Mouse (Mus musculus): ENCODE results near the gene Olfr282. TPM values are rescaled to one million over a fixed set of nuclear protein-coding genes. Genes with fewer than 3 reads are reported as not detected.

Gene Olfr282
- polyA plus RNA-seq, 1 experiment from 2014 or later, result not detected

DNA sequence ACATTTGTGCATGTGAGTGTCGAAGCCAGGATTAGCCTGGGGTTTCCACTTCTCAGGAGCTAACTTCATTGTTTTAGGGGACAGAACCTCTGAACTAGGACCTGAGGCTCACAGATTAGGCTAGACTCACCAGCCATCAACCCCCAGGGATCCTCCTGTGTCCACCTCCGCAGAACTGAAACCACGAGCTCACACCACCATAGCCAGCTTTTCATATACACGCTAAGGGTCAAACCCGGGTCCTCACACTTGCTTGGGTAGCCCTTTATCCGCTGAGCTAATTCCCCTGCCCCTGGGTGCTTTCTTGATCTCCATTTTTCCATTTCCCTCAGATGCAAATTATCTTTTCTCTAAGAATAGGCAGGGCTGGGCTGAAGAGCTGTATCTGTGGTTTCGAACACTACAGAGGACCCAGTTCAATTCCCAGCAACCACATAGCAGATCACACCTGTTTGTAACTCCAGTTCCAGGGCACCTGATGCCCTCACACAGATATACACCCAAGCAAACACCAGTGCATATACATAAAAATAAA, 48.6 kb downstream of the Olfr282 start:
- H3K27me3 ChIP-seq, result no peaks in the 10 kb centered on the region
- H3K4me3 ChIP-seq (replicated peaks), result no peak overlapping the region
- no peak for ATAC-seq (ENCODE audit: low FRiP score)
- no peak overlapping the region for H3K9ac ChIP-seq
- H3K9me3 ChIP-seq, result no peaks in the 10 kb centered on the region
- no peaks in the 10 kb centered on the region for H3K36me3 ChIP-seq (replicated peaks)
- no peaks in the 10 kb centered on the region for H3K4me1 ChIP-seq
- WGBS, result 68% methylated on average over 7 of the region's 7 CpGs
- H3K27ac ChIP-seq, result no peak overlapping the region
- H3K4me2 ChIP-seq, result no peak overlapping the region

DNA sequence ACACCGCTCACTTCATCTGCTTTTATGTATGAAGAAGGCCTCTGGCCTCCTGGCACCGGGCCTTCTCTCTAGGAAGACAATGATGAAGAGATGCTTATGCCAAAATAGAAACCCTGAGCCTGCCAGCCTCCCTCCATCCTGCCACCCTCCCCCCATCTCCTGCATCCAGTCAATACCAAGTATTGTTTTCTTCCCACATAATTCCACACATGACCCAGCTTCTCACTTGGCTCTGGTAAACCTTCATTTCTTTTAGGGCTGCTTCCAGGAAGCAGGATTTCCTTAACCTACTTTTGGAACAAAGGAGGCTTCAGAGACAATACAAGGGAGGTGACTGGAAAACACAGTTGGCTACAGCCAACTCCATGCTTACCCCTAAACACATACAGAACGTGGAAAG, 51.7 kb downstream of the Olfr282 start, which contains the start of gene Lalba:
TSS of gene Lalba (minus strand) at position 21 of the 400 bp plus-strand sequence.
- no peak within 1 kb of the TSS for H3K27ac ChIP-seq
- H3K4me2 ChIP-seq, result no peak within 1 kb of the TSS
- H3K27me3 ChIP-seq, result no peaks in the 10 kb centered on the region
- H3K9me3 ChIP-seq, result no peaks in the 10 kb centered on the region
- WGBS, result 67% methylated on average over 3 of the region's 3 CpGs
- no peak within 1 kb of the TSS for H3K9ac ChIP-seq
- H3K4me3 ChIP-seq (replicated peaks), result no peak within 1 kb of the TSS
- no peaks in the 10 kb centered on the region for H3K4me1 ChIP-seq
- ATAC-seq (ENCODE audit: low FRiP score), result no peak
- no peaks in the 10 kb centered on the region for H3K36me3 ChIP-seq (replicated peaks)

DNA sequence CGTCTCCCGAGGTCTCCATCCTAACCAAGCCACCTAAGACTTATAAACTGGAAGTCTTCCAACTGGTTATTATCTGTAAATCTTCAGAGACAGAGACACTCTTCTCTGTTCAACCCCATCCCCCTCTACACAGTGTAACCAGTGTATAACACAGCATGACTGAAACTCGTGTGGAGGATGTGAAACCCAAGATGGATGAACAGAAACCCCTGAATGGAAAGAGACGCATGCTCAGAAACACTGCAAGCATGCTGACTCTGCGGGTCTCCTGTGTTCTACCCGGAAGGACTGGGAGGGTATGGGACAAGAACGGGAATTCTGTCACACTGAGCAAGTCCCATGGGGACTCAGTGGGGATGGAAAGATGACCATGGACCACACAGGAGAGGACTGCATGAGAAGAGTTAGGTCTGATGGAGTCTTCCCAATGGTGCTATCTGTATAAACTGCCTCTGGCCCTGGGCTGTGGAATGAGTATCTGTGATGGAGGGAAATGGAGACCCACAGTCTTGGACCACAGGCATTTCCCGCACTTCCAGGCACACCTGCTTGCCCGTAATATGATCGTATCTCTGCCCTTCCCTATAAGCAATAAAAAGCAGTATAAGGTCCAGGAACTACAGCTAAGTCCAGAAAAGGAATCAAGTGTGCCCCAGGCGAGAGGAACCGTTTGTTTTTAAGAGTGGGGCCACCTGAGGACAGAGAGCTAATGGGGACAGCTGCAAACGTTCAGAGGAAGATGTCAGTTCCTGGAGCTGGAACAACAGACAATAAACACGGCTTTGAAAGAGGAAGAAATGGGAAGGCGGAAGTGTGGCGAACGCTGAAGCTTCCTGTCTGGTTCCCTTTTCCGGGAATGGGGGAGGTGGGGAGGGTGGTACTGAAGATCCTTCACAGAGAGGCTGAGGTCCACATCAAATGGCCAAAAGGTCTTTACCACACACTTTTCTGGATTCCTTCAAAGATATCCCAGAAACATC, 53.2 kb downstream of the Olfr282 start:
- H3K9ac ChIP-seq, result no peak overlapping the region
- no peaks in the 10 kb centered on the region for H3K36me3 ChIP-seq (replicated peaks)
- 84% methylated on average over 18 of the region's 18 CpGs for WGBS
- no peak overlapping the region for H3K4me3 ChIP-seq (replicated peaks)
- H3K4me1 ChIP-seq, result no peaks in the 10 kb centered on the region
- no peaks in the 10 kb centered on the region for H3K27me3 ChIP-seq
- no peaks in the 10 kb centered on the region for H3K9me3 ChIP-seq
- ATAC-seq (ENCODE audit: low FRiP score), result no peak
- no peak overlapping the region for H3K4me2 ChIP-seq
- no peak overlapping the region for H3K27ac ChIP-seq

DNA sequence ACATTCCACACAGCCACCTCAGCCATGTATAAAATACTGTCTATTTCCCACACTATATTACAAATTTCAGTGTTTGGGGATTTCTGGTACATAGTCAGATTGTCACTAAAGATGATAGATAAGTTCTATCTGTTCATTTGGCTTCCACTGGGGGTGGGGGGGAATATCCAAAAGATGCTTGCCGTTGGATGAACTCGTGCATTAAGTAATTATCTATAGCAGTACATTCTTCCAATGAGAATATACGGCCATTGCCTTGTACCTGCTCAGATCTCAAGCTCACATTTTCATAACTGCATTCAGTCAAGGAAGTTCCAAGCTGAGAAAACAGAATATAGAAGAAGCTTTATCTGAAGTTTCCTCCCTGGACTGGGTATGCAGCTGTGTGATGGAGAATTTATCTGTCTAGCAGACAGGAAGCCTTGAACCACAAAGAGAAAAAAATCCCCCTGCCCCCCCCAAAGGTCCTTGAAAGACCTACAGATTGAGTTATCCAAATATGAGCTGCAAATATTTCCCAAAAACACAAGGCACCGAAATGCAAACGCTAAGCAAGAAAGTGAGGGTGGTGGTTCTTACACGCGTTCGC, 55.5 kb downstream of the Olfr282 start:
- no peak overlapping the region for H3K4me2 ChIP-seq
- no peaks in the 10 kb centered on the region for H3K9me3 ChIP-seq
- no peak overlapping the region for H3K4me3 ChIP-seq (replicated peaks)
- no peak for ATAC-seq (ENCODE audit: low FRiP score)
- H3K9ac ChIP-seq, result no peak overlapping the region
- no peaks in the 10 kb centered on the region for H3K36me3 ChIP-seq (replicated peaks)
- no peak overlapping the region for H3K27ac ChIP-seq
- H3K27me3 ChIP-seq, result no peaks in the 10 kb centered on the region
- WGBS, result 95% methylated on average over 8 of the region's 8 CpGs
- no peaks in the 10 kb centered on the region for H3K4me1 ChIP-seq

Other genes with a start within 250 kb of the Olfr282 start
- gene Olfr288, start 235.7 kb upstream of the Olfr282 start, polyA plus RNA-seq (2016; fragmentation: Nextera tagmentation; extraction: Ambion mirVana), result not detected in 2 replicates
- not detected in 2 replicates for gene Gm44579, start 210.2 kb upstream of the Olfr282 start, polyA plus RNA-seq (2016; fragmentation: Nextera tagmentation; extraction: Ambion mirVana)
- not detected in 2 replicates for gene Olfr287, start 210.2 kb upstream of the Olfr282 start, polyA plus RNA-seq (2016; fragmentation: Nextera tagmentation; extraction: Ambion mirVana)
- not detected in 2 replicates for gene Olfr286, start 196.8 kb upstream of the Olfr282 start, polyA plus RNA-seq (2016; fragmentation: Nextera tagmentation; extraction: Ambion mirVana)
- not detected in 2 replicates for gene H1fnt, start 173.9 kb upstream of the Olfr282 start, polyA plus RNA-seq (2016; fragmentation: Nextera tagmentation; extraction: Ambion mirVana)
- 2.4 and 2.8 TPM in 2 replicates for gene Zfp641, start 135.1 kb upstream of the Olfr282 start, polyA plus RNA-seq (2016; fragmentation: Nextera tagmentation; extraction: Ambion mirVana)
- not detected in 2 replicates for gene Olfr285, start 113.9 kb upstream of the Olfr282 start, polyA plus RNA-seq (2016; fragmentation: Nextera tagmentation; extraction: Ambion mirVana)
- not detected in 2 replicates for gene Olfr284, start 90.2 kb upstream of the Olfr282 start, polyA plus RNA-seq (2016; fragmentation: Nextera tagmentation; extraction: Ambion mirVana)
- 0.08 TPM in 1 of 2 replicates, not detected in the other for gene Olfr283, start 50.3 kb upstream of the Olfr282 start, polyA plus RNA-seq (2016; fragmentation: Nextera tagmentation; extraction: Ambion mirVana)
- 0.05 TPM in 1 of 2 replicates, not detected in the other for gene Olfr281, start 21.4 kb downstream of the Olfr282 start, polyA plus RNA-seq (2016; fragmentation: Nextera tagmentation; extraction: Ambion mirVana)
- gene OR5BS1P, start 38.7 kb downstream of the Olfr282 start, polyA plus RNA-seq (2016; fragmentation: Nextera tagmentation; extraction: Ambion mirVana), result not detected in 2 replicates
- gene Lalba, start 51.5 kb downstream of the Olfr282 start, polyA plus RNA-seq (2016; fragmentation: Nextera tagmentation; extraction: Ambion mirVana), result not detected in 2 replicates
- gene Olfr279, start 61.2 kb downstream of the Olfr282 start, polyA plus RNA-seq (2016; fragmentation: Nextera tagmentation; extraction: Ambion mirVana), result not detected in 2 replicates
- gene Kansl2, start 103.0 kb downstream of the Olfr282 start, polyA plus RNA-seq (2016; fragmentation: Nextera tagmentation; extraction: Ambion mirVana), result 178 and 183 TPM in 2 replicates
- 61.2 and 63.2 TPM in 2 replicates for gene Ccnt1, start 139.7 kb downstream of the Olfr282 start, polyA plus RNA-seq (2016; fragmentation: Nextera tagmentation; extraction: Ambion mirVana)
- gene 4930415O20Rik, start 139.8 kb downstream of the Olfr282 start, polyA plus RNA-seq (2016; fragmentation: Nextera tagmentation; extraction: Ambion mirVana), result not detected in 2 replicates
- gene Adcy6, start 178.9 kb downstream of the Olfr282 start, polyA plus RNA-seq (2016; fragmentation: Nextera tagmentation; extraction: Ambion mirVana), result 12.9 and 14.2 TPM in 2 replicates
- 77.1 and 80.4 TPM in 2 replicates for gene Cacnb3, start 199.6 kb downstream of the Olfr282 start, polyA plus RNA-seq (2016; fragmentation: Nextera tagmentation; extraction: Ambion mirVana)
- 23.9 and 24.1 TPM in 2 replicates for gene Ddx23, start 231.7 kb downstream of the Olfr282 start, polyA plus RNA-seq (2016; fragmentation: Nextera tagmentation; extraction: Ambion mirVana)
- 3.9 TPM in 2 replicates for gene Rnd1, start 246.2 kb downstream of the Olfr282 start, polyA plus RNA-seq (2016; fragmentation: Nextera tagmentation; extraction: Ambion mirVana)